Mouse (Mus musculus) B cell, adult (primary cell): ENCODE results near the gene Dync1li2. TPM values are rescaled to one million over a fixed set of nuclear protein-coding genes. Genes with fewer than 3 reads are reported as not detected.

ENCODE experiments used
- total RNA-seq: library from RNA; stranded (reverse); gene quantifications from 4 replicates; pipeline ENCODE4 v1.2.4, GENCODE M21; 2023; ENCODE audit not compliant: inconsistent age

Dync1li2 gene
- 49.5 to 85.5 TPM (median 58.7 TPM) in 4 replicates for total RNA-seq

DNA sequence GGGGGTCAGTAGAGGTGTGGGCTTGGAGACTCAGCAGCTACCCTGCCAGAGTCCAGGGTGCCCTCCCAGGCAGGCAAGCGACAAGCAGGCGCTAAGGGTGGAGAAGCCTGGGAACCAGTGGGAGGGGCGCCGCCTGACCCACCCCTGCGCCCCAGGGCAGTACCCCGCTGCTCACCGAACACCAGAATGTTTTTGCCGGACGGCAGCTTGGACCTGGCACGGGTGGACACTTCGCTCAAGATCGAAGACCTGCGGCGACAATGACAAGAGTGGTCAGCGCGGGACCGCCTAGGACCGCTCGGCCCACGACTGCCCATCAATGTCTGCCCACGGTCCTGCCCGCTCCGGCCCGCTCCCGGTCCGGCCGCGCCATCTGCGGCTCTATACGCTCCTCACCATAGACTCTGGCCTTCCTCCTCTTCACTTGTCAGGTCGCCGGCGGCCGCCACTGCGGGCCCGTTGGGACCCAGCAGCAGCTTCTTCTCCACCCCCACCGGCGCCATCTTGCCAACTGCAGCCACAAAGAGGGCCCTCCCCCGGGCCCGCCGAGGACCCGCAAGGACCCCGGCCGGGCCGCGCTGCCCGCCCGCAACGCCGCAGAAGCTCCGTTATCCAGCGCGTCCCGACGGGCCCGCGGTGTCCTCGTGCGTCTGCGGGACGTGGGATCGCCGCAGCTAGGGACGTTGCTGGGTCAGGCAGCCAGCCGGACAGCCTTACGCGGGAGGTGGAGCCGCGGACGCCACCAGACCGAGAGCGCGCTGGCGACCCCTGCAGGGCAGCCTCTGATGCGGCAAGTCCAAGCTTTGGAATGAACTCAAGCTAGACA, at the start of gene Dync1li2:
TSS of gene Dync1li2 (minus strand) at position 749 of the 826 bp plus-strand sequence.

DNA sequence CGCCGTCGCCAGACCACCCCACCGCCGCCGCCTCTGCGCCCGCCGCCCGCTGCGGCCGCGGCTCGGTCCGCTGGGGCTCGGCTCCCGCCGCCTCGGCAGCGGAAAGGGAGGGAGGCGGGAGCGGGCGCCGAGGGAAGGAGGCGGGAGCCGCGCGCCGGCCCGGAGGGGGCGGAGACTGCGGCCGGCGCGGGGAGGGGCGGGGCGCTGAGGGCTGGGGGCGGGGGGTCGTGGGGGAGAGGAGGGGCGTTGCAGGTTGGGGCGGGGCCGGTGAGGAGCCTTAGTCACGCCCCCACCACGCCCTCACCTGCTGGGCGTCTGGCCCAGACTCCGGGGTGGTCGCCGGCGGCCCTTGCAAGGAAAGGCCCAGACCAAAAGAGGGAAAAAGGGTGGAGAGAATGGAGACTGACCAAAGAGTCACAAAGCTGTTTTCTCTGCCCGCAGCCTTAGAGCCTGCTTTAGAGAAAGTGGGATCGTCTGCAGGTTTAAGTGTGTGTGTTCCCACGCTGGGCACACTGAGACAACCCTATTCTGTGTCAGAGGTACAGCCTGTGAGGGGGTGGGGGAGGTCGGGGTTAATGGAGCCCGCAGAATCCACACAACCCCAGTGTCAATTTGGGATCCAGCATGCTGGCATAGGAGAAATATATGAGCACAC, 47.0 kb downstream of the Dync1li2 start, which contains the start of gene Cmtm4:
TSS of gene Cmtm4 (minus strand) at position 105 of the 655 bp plus-strand sequence.

Other genes with a start within 250 kb of the Dync1li2 start
- gene Tk2, start 194.5 kb downstream of the Dync1li2 start, total RNA-seq = 98.5 to 107 TPM (median 104 TPM) in 4 replicates
- gene Cklf, start 192.2 kb downstream of the Dync1li2 start, total RNA-seq = 66.5 to 76.0 TPM (median 67.5 TPM) in 4 replicates
- not detected in 4 replicates for gene Cmtm2a, start 149.9 kb downstream of the Dync1li2 start, total RNA-seq
- gene Gm45711, start 133.0 kb downstream of the Dync1li2 start, total RNA-seq = not detected in 4 replicates
- gene Cmtm1, start 132.9 kb downstream of the Dync1li2 start, total RNA-seq = not detected in 4 replicates
- gene Gm11020, start 121.5 kb downstream of the Dync1li2 start, total RNA-seq = not detected in 4 replicates
- not detected in 4 replicates for gene Cmtm2b, start 120.8 kb downstream of the Dync1li2 start, total RNA-seq
- 11.3 to 18.9 TPM (median 13.8 TPM) in 4 replicates for gene Cmtm3, start 103.6 kb downstream of the Dync1li2 start, total RNA-seq
- 0.48 to 0.72 TPM (median 0.60 TPM) in 4 replicates for gene Cmtm4, start 47.2 kb downstream of the Dync1li2 start, total RNA-seq
- gene Terb1, start 66.9 kb upstream of the Dync1li2 start, total RNA-seq = 2.6 to 4.0 TPM (median 3.4 TPM) in 4 replicates
- gene Nae1, start 91.6 kb upstream of the Dync1li2 start, total RNA-seq = 35.0 to 43.0 TPM (median 39.4 TPM) in 4 replicates
- gene Car7, start 91.6 kb upstream of the Dync1li2 start, total RNA-seq = 1.1 to 1.5 TPM (median 1.3 TPM) in 4 replicates
- 9.1 to 9.9 TPM (median 9.3 TPM) in 4 replicates for gene Pdp2, start 148.4 kb upstream of the Dync1li2 start, total RNA-seq
- not detected in 4 replicates for gene Cdh16, start 181.3 kb upstream of the Dync1li2 start, total RNA-seq
- gene Rrad, start 188.3 kb upstream of the Dync1li2 start, total RNA-seq = 27.1 to 35.5 TPM (median 32.1 TPM) in 4 replicates
- gene Ciao2b, start 198.9 kb upstream of the Dync1li2 start, total RNA-seq = 25.5 to 31.5 TPM (median 28.1 TPM) in 4 replicates